Mouse (Mus musculus) lung, postnatal 0 days (tissue): ENCODE results near the gene 2610028H24Rik.
A peak's percentile ranks its signal among the peaks of the same experiment; 100 is the strongest.

Experiments used
- CTCF ChIP-seq: IDR thresholded peaks from 2 replicates; pipeline ENCODE4 v1.5.1; 2016; ENCODE audit warnings: antibody characterized with exemption, mild to moderate bottlenecking
- EP300 ChIP-seq: IDR thresholded peaks from 2 replicates; pipeline ENCODE4 v1.6.1; 2016; ENCODE audit warnings: antibody characterized with exemption, mild to moderate bottlenecking, control low read depth

DNA sequence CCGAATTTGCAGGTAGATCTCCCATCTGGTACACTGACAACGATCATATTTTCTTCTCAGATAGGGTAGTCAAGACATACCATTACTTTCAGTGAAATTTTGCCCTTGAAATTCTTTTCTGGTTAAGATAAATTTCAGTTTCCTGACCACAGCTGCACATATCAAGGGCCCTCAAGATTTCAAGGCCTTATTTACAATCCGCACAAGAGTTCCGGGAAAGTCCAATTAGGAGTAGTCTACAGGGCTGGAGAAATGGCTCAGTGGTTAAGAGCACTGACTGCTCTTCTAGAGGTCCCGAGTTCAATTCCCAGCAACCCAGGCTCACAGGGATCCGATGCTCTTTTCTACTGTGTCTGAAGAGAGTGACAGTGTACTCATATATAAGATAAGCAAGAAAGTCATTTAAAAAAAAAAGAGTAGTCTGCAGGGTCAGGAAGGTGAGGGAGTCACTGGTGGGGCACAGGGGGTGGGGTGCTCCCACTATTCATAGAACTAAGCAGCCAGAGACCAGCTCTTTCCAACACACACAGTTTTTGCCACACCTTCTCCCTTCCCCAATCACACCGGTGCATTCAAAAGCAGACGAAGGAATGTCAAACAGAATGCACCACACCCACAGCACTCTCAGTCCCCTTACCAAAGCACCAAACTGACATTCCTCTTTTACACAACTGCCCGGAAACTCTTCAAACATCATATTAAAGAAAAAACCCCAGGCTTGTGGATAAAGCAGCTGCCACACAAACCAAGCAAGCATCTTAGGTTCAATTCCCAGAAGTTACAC, 9.6 kb upstream of the 2610028H24Rik start:
- TF ChIP-seq CTCF: no peak
- TF ChIP-seq EP300: peak; percentile 88
